Mouse (Mus musculus) stomach, postnatal 0 days (tissue): ENCODE measurements at regions not wholly inside any gene's neighbourhood (a gene's known extent, or its start where the extent isn't known, plus 50 kb on each side); places are given as distances from the start of the nearest gene placed in this dataset.

ENCODE experiments used
- CTCF ChIP-seq: IDR thresholded peaks from 2 replicates; pipeline ENCODE4 v1.5.1; 2016; ENCODE audit warnings: antibody characterized with exemption, low read depth, mild to moderate bottlenecking, moderate library complexity
- EP300 ChIP-seq: optimal IDR thresholded peaks from 2 replicates; pipeline ENCODE3; 2016; ENCODE audit warnings: antibody characterized with exemption

GRCm38 (mm10) chr5:118424177-118424576 lies 136.3 kb upstream of the Med13l start:
- TF ChIP-seq CTCF, result no peak
- TF ChIP-seq EP300, result no peak
